Mouse (Mus musculus) WW6 (cell line): ENCODE results near the gene Mcm9.
"Not testable (repeated sequence)": the region's sequence is repeated elsewhere in the genome, so short reads cannot be mapped to it uniquely, and the experiment has no call there.

Source experiments
- DNase-seq: peaks from one replicate; pipeline ENCODE4 v3.0.0-alpha.2; 2013; ENCODE audit warnings: low read depth, low spot score

Gene Mcm9

GRCm38 (mm10) chr10:53502471-53502870 is 127.8 kb downstream of the Mcm9 start:
- DNase-seq: no peak

DNA sequence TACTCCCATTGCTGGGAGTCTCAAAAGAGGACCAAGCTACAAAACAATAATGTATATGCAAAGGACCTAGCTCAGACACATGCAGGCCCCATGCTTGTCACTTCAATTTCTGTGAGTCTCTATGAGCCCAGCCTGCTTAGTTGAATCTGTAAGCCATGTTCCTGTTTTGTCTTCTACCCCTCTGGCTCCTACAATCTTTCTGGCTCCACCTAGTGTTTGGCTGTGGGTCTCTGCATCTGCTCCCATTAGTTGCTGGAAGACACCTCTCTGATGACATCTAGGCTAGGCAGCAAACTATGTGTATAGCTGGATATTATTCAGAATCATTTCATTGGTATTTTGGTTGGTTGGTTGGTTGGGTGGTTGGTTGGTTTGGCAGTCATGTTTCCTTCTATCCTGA is 130.7 kb downstream of the Mcm9 start:
- DNase-seq: no peak

DNA sequence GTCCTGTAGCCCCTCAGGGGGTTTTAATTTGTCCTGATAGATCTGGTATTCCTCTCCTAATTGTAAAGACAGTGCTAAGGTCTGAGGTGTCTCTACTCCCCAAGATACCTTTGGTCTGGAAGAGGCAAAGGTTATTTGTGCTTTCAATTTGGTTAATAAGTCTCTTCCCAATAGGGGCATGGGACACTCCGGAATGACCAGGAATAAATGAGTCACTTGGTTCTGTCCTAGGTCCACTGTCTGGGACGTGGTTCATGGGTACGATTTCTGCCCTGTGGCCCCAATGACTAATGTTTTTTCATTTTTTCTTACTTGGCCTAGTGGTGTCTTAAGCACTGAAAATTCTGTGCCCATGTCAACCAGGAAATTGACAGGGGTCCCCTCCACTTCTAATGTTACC is 134.9 kb downstream of the Mcm9 start:
- DNase-seq: not testable (repeated sequence)

DNA sequence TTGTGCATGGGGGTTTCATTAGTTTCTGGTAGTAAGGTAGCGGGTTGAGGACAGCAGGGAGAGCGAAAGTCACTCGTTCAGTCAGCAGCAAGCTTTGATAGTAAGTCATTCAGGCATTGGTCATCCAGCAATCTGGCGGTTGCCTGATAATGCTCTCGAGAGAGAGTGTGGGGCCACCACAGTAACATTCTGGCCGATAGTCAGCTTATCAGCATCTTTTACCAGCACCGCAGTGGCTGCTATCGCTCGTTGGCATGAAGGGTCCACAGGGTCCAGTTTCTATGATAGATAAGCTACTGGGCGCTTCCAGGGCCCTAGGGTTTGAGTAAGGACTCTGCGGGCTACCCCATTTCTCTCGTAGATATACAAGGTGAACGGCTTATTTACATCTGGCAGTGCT is 136.3 kb downstream of the Mcm9 start:
- no peak for DNase-seq
